Mouse (Mus musculus): ENCODE results near the gene Mef2b.

The Mef2b gene

GRCm38 (mm10) chr8:70134931-70135330 lies 4.6 kb upstream of the Mef2b start:
- no peak for DNase-seq

- no peak for DNase-seq
Measured at GRCm38 (mm10) chr8:70136591-70136990, 2.9 kb upstream of the Mef2b start.

- no peak for DNase-seq
Measured at GRCm38 (mm10) chr8:70137890-70138289, 1.6 kb upstream of the Mef2b start.

GRCm38 (mm10) chr8:70139981-70140380 lies 470 bp downstream of the Mef2b start:
- DNase-seq: no peak

- no peak for DNase-seq
Measured at GRCm38 (mm10) chr8:70147678-70148607, 8.4 kb downstream of the Mef2b start.

- DNase-seq: peak; percentile 30
Measured at GRCm38 (mm10) chr8:70150158-70150557, 10.6 kb downstream of the Mef2b start.

GRCm38 (mm10) chr8:70152537-70153257 lies 13.2 kb downstream of the Mef2b start:
- DNase-seq: peak; percentile 91

- no peak for DNase-seq
Measured at GRCm38 (mm10) chr8:70157240-70157800, 17.8 kb downstream of the Mef2b start.

- DNase-seq: peak; percentile 89
Measured at GRCm38 (mm10) chr8:70158069-70158853, 18.8 kb downstream of the Mef2b start.

GRCm38 (mm10) chr8:70159211-70159610 lies 19.7 kb downstream of the Mef2b start:
- no peak for DNase-seq

GRCm38 (mm10) chr8:70160015-70160414 lies 20.5 kb downstream of the Mef2b start:
- DNase-seq: no peak

GRCm38 (mm10) chr8:70163316-70163715 lies 23.8 kb downstream of the Mef2b start:
- DNase-seq: no peak

- DNase-seq: peak; percentile 91
Measured at GRCm38 (mm10) chr8:70166504-70167110, 27.1 kb downstream of the Mef2b start.

GRCm38 (mm10) chr8:70170116-70170515 lies 30.6 kb downstream of the Mef2b start:
- no peak for DNase-seq

GRCm38 (mm10) chr8:70170748-70171147 lies 31.2 kb downstream of the Mef2b start:
- no peak for DNase-seq

- no peak for DNase-seq
Measured at GRCm38 (mm10) chr8:70171240-70171639, 31.7 kb downstream of the Mef2b start.

GRCm38 (mm10) chr8:70172043-70172681 lies 32.7 kb downstream of the Mef2b start, which contains the start of gene Tmem161a:
Tmem161a (plus strand) TSS chr8:70172356.
- DNase-seq: peak; percentile 95

- no peak for DNase-seq
Measured at GRCm38 (mm10) chr8:70173320-70173719, 33.8 kb downstream of the Mef2b start.

- no peak for DNase-seq
Measured at GRCm38 (mm10) chr8:70174079-70174478, 34.6 kb downstream of the Mef2b start.

- no peak for DNase-seq
Measured at GRCm38 (mm10) chr8:70178231-70178630, 38.7 kb downstream of the Mef2b start.

- peak; percentile 33 for DNase-seq
Measured at GRCm38 (mm10) chr8:70179082-70179481, 39.6 kb downstream of the Mef2b start.
